Mouse (Mus musculus): Measurements from ENCODE around the gene Dnajb5.

GRCm38 (mm10) chr4:43002756-43003439 is 53.3 kb downstream of the Dnajb5 start:
- TF ChIP-seq CTCF (IDR thresholded peaks at IDR 0.05; ENCODE audit: control insufficient read depth, insufficient read depth, insufficient replicate concordance, low read depth, low read length) (no peak), POLR2A (IDR thresholded peaks at IDR 0.05; ENCODE audit: control insufficient read depth, low read depth, low read length) (no peak)

Measured in testis, adult 2 months (tissue).